Mouse (Mus musculus): ENCODE results near the gene Ddx11. TPM values are rescaled to one million over a fixed set of nuclear protein-coding genes. Genes with fewer than 3 reads are reported as not detected.
A peak's percentile ranks its signal among the peaks of the same experiment; 100 is the strongest.

Ddx11 gene
- 22.8 and 26.9 TPM in 2 replicates for polyA plus RNA-seq (2016; fragmentation: Nextera tagmentation; extraction: Ambion mirVana)

GRCm38 (mm10) chr17:66123066-66123815 is at the start of gene Ddx11:
Ddx11 (plus strand) TSS chr17:66123520.
- 7% methylated on average over 45 of the region's 45 CpGs for WGBS
- Histone ChIP-seq H3K36me3 (peaks cover 41% of the 10 kb centered on the region), H3K4me1 (replicated peaks) (peaks cover 18% of the 10 kb centered on the region), H3K27me3 (ENCODE audit: insufficient read depth, poor library complexity, severe bottlenecking) (no peaks in the 10 kb centered on the region), H3K27ac (peak within 1 kb of the TSS; percentile 93), H3K4me3 (peak within 1 kb of the TSS; percentile 87), H3K9me3 (no peaks in the 10 kb centered on the region)
- peak; percentile 93 for DNase-seq (ENCODE audit: low spot score)

- Histone ChIP-seq H3K9me3 (no peaks in the 10 kb centered on the region), H3K27ac (no peak overlapping the region), H3K4me3 (no peak overlapping the region), H3K27me3 (ENCODE audit: insufficient read depth, poor library complexity, severe bottlenecking) (peaks cover 18% of the 10 kb centered on the region; the same call in 1 of the 2 replicates), H3K4me1 (replicated peaks) (peaks cover 18% of the 10 kb centered on the region), H3K36me3 (0 out of 2 replicates have a peak, but pooled peaks cover 2% of the 10 kb centered on the region)
- WGBS: 89% methylated on average over 7 of the region's 7 CpGs
- no peak for DNase-seq (ENCODE audit: low spot score)
Measured at GRCm38 (mm10) chr17:66073971-66074370, 49.3 kb upstream of the Ddx11 start.

GRCm38 (mm10) chr17:66075827-66076173 is 47.5 kb upstream of the Ddx11 start:
- H3K27me3 ChIP-seq (ENCODE audit: insufficient read depth, poor library complexity, severe bottlenecking): peaks cover 18% of the 10 kb centered on the region; the same call in 1 of the 2 replicates
- no peak for DNase-seq (ENCODE audit: low spot score)
- H3K4me3 ChIP-seq: peak overlapping the region; percentile 86
- 11% methylated on average over 12 of the region's 12 CpGs for WGBS
- H3K4me1 ChIP-seq (replicated peaks): peaks cover 18% of the 10 kb centered on the region
- H3K9me3 ChIP-seq: no peaks in the 10 kb centered on the region
- peak overlapping the region; percentile 92 for H3K27ac ChIP-seq
- peaks cover 20% of the 10 kb centered on the region for H3K36me3 ChIP-seq

GRCm38 (mm10) chr17:66076174-66076927 is 47.0 kb upstream of the Ddx11 start:
- peak; percentile 43 for DNase-seq (ENCODE audit: low spot score)
- Histone ChIP-seq H3K27me3 (ENCODE audit: insufficient read depth, poor library complexity, severe bottlenecking) (peaks cover 18% of the 10 kb centered on the region; the same call in 1 of the 2 replicates), H3K4me3 (peak overlapping the region; percentile 86), H3K27ac (peak overlapping the region; percentile 92), H3K36me3 (peaks cover 26% of the 10 kb centered on the region), H3K4me1 (replicated peaks) (peaks cover 18% of the 10 kb centered on the region), H3K9me3 (no peaks in the 10 kb centered on the region)
- WGBS: 1% methylated on average over 94 of the region's 95 CpGs

- Histone ChIP-seq H3K4me3 (peak within 1 kb of the TSS; percentile 86), H3K27ac (peak within 1 kb of the TSS; percentile 92), H3K9me3 (no peaks in the 10 kb centered on the region), H3K36me3 (peaks cover 30% of the 10 kb centered on the region), H3K27me3 (ENCODE audit: insufficient read depth, poor library complexity, severe bottlenecking) (peaks cover 18% of the 10 kb centered on the region; the same call in 1 of the 2 replicates), H3K4me1 (replicated peaks) (peaks cover 18% of the 10 kb centered on the region)
- WGBS: under 1% methylated on average over 53 of the region's 53 CpGs
- peak; percentile 95 for DNase-seq (ENCODE audit: low spot score)
Measured at GRCm38 (mm10) chr17:66076934-66077333, 46.4 kb upstream of the Ddx11 start, which contains the start of gene Ankrd12. Ankrd12 (minus strand) TSS chr17:66077089.

GRCm38 (mm10) chr17:66077437-66077850 is 45.9 kb upstream of the Ddx11 start:
- DNase-seq (ENCODE audit: low spot score): no peak
- 1% methylated on average over 23 of the region's 23 CpGs for WGBS
- H3K4me1 ChIP-seq (replicated peaks): peaks cover 18% of the 10 kb centered on the region
- peak overlapping the region; percentile 86 for H3K4me3 ChIP-seq
- no peaks in the 10 kb centered on the region for H3K9me3 ChIP-seq
- peaks cover 18% of the 10 kb centered on the region; the same call in 1 of the 2 replicates for H3K27me3 ChIP-seq (ENCODE audit: insufficient read depth, poor library complexity, severe bottlenecking)
- peak overlapping the region; percentile 92 for H3K27ac ChIP-seq
- peaks cover 30% of the 10 kb centered on the region for H3K36me3 ChIP-seq

- Histone ChIP-seq H3K4me3 (no peak overlapping the region), H3K4me1 (replicated peaks) (no peaks in the 10 kb centered on the region), H3K9me3 (no peaks in the 10 kb centered on the region), H3K36me3 (peaks cover 83% of the 10 kb centered on the region), H3K27me3 (ENCODE audit: insufficient read depth, poor library complexity, severe bottlenecking) (no peaks in the 10 kb centered on the region), H3K27ac (no peak overlapping the region)
- WGBS: 89% methylated on average over 1 of the region's 1 CpGs
- no peak for DNase-seq (ENCODE audit: low spot score)
Measured at GRCm38 (mm10) chr17:66084486-66084885, 38.8 kb upstream of the Ddx11 start.

- DNase-seq (ENCODE audit: low spot score): no peak
- H3K4me1 ChIP-seq (replicated peaks): no peaks in the 10 kb centered on the region
- peaks cover 81% of the 10 kb centered on the region for H3K36me3 ChIP-seq
- H3K9me3 ChIP-seq: no peaks in the 10 kb centered on the region
- H3K4me3 ChIP-seq: no peak overlapping the region
- no peaks in the 10 kb centered on the region for H3K27me3 ChIP-seq (ENCODE audit: insufficient read depth, poor library complexity, severe bottlenecking)
- H3K27ac ChIP-seq: no peak overlapping the region
- 92% methylated on average over 1 of the region's 1 CpGs for WGBS
Measured at GRCm38 (mm10) chr17:66085038-66085437, 38.3 kb upstream of the Ddx11 start.

- DNase-seq (ENCODE audit: low spot score): no peak
- Histone ChIP-seq H3K9me3 (no peaks in the 10 kb centered on the region), H3K27me3 (ENCODE audit: insufficient read depth, poor library complexity, severe bottlenecking) (no peaks in the 10 kb centered on the region), H3K36me3 (peaks cover 70% of the 10 kb centered on the region), H3K4me1 (replicated peaks) (no peaks in the 10 kb centered on the region), H3K4me3 (no peak overlapping the region), H3K27ac (no peak overlapping the region)
Measured at GRCm38 (mm10) chr17:66090251-66090650, 33.1 kb upstream of the Ddx11 start.

- Histone ChIP-seq H3K4me3 (no peak overlapping the region), H3K4me1 (replicated peaks) (no peaks in the 10 kb centered on the region), H3K9me3 (no peaks in the 10 kb centered on the region), H3K27ac (no peak overlapping the region), H3K36me3 (peaks cover 60% of the 10 kb centered on the region), H3K27me3 (ENCODE audit: insufficient read depth, poor library complexity, severe bottlenecking) (no peaks in the 10 kb centered on the region)
- no peak for DNase-seq (ENCODE audit: low spot score)
- 91% methylated on average over 2 of the region's 2 CpGs for WGBS
Measured at GRCm38 (mm10) chr17:66091392-66091791, 31.9 kb upstream of the Ddx11 start.

- Histone ChIP-seq H3K4me1 (replicated peaks) (no peaks in the 10 kb centered on the region), H3K9me3 (no peaks in the 10 kb centered on the region), H3K4me3 (no peak overlapping the region), H3K27ac (no peak overlapping the region), H3K27me3 (ENCODE audit: insufficient read depth, poor library complexity, severe bottlenecking) (no peaks in the 10 kb centered on the region), H3K36me3 (peaks cover 54% of the 10 kb centered on the region)
- no peak for DNase-seq (ENCODE audit: low spot score)
- WGBS: 96% methylated on average over 2 of the region's 2 CpGs
Measured at GRCm38 (mm10) chr17:66092065-66092464, 31.3 kb upstream of the Ddx11 start.

GRCm38 (mm10) chr17:66092664-66093063 is 30.7 kb upstream of the Ddx11 start:
- no peaks in the 10 kb centered on the region for H3K4me1 ChIP-seq (replicated peaks)
- H3K27me3 ChIP-seq (ENCODE audit: insufficient read depth, poor library complexity, severe bottlenecking): no peaks in the 10 kb centered on the region
- H3K36me3 ChIP-seq: peaks cover 48% of the 10 kb centered on the region
- WGBS: 95% methylated on average over 3 of the region's 3 CpGs
- no peak for DNase-seq (ENCODE audit: low spot score)
- H3K27ac ChIP-seq: no peak overlapping the region
- no peaks in the 10 kb centered on the region for H3K9me3 ChIP-seq
- no peak overlapping the region for H3K4me3 ChIP-seq
